ENCODE assay signal across 20 mouse cellular contexts in the genomic region with DNA sequence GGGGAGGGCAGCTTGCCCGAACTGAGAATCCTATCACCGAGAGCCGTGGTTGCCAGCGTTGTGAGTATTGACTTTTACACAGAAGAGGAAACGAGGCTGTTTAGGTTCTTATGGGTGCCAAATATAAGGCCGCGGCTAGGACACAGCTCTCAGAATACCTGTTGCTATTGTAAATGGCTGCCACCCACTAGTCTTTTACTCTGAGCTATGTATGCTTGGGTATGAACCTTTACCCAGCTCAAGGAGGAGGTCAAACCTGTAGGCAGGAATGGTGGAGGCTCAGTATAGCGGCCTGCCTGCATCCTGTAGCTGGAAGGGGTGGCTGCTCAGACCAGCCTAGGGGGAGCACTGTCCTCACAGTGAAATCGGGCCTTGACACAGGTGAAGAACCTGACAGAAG.
"Had no signal": no experiment of that assay in that cellular context is flagged by ENCODE, and none has a peak within 500 bp of the region (broad histone marks: within the 10 kb centered on the region; RNA-seq: fewer than 3 reads in every experiment).

No protein-coding gene starts in this region.

- DNase-seq: gastrocnemius, adult 2 months; gastrocnemius, postnatal 36 days; heart, postnatal 4 days; kidney, adult 18-20 months; kidney, adult 8-10 months; kidney, postnatal 25 days; kidney, postnatal 4 days; liver; liver, embryonic 13.5 days had no signal

- H3K4me3 ChIP-seq: gastrocnemius, adult 2 months; heart, adult 2 months; heart, embryonic 13.5 days; heart, embryonic 15.5 days; hindbrain, embryonic 12.5 days; intestine, embryonic 15.5 days; layer of hippocampus, adult 2 months; limb, embryonic 10.5 days; liver, embryonic 13.5 days; liver, embryonic 15.5 days had no signal

- H3K27ac ChIP-seq: gastrocnemius, adult 2 months; heart, adult 2 months; heart, embryonic 13.5 days; heart, embryonic 15.5 days; hindbrain, embryonic 12.5 days; hindbrain, embryonic 14.5 days; intestine, embryonic 15.5 days; limb, embryonic 10.5 days; limb, embryonic 12.5 days; liver, embryonic 13.5 days; liver, embryonic 15.5 days had no signal

- H3K9ac ChIP-seq: heart, embryonic 15.5 days; hindbrain, embryonic 12.5 days; intestine, embryonic 15.5 days; limb, embryonic 12.5 days; liver, embryonic 13.5 days; liver, embryonic 15.5 days had no signal

- H3K9me3 ChIP-seq: heart, embryonic 13.5 days; heart, embryonic 15.5 days; hindbrain, embryonic 10.5 days; hindbrain, embryonic 12.5 days; intestine, embryonic 15.5 days; limb, embryonic 10.5 days; limb, embryonic 12.5 days; liver, embryonic 13.5 days; liver, embryonic 15.5 days had no signal
